Mouse (Mus musculus) ES-Bruce4 (cell line): ENCODE measurements at regions not wholly inside any gene's neighbourhood (a gene's known extent, or its start where the extent isn't known, plus 50 kb on each side); places are given as distances from the start of the nearest gene placed in this dataset.

Experiments
- H3K27ac ChIP-seq: 2 replicates; pipeline ENCODE4 v1.5.1; 2012; ENCODE audit warnings: low read length, inconsistent platforms; ENCODE audit not compliant: insufficient read depth
- H3K27me3 ChIP-seq: 2 replicates; pipeline ENCODE4 v1.6.1; 2012; ENCODE audit warnings: mild to moderate bottlenecking, low read length, inconsistent platforms; ENCODE audit not compliant: control insufficient read depth, poor library complexity, insufficient read depth, severe bottlenecking
- H3K36me3 ChIP-seq: 2 replicates; pipeline ENCODE4 v1.6.1; 2012; ENCODE audit warnings: inconsistent platforms, mild to moderate bottlenecking, low read length, moderate library complexity; ENCODE audit not compliant: control insufficient read depth, poor library complexity, insufficient read depth, severe bottlenecking
- H3K4me1 ChIP-seq: one replicate; pipeline ENCODE4 v1.8.1; 2011; ENCODE audit warnings: low read length; ENCODE audit not compliant: control insufficient read depth, insufficient read depth
- H3K4me3 ChIP-seq: 2 replicates; pipeline ENCODE4 v1.5.1; 2011; ENCODE audit warnings: low read depth, mild to moderate bottlenecking, low read length
- H3K9ac ChIP-seq: 2 replicates; pipeline ENCODE4 v1.6.1; 2012; ENCODE audit warnings: low read depth, mild to moderate bottlenecking, inconsistent platforms; ENCODE audit not compliant: poor library complexity, severe bottlenecking
- H3K9me3 ChIP-seq: replicated peaks from 2 replicates; pipeline ENCODE4 v1.6.1; 2012; ENCODE audit warnings: mild to moderate bottlenecking, low read length, inconsistent platforms; ENCODE audit not compliant: control insufficient read depth, poor library complexity, insufficient read depth, severe bottlenecking
- CTCF ChIP-seq: IDR thresholded peaks from one replicate; pipeline ENCODE4 v1.8.1; 2011; ENCODE audit warnings: low read depth, low read length
- EP300 ChIP-seq: IDR thresholded peaks from 2 replicates; pipeline ENCODE4 v1.6.1; 2011; ENCODE audit warnings: low read depth, low read length; ENCODE audit not compliant: insufficient read depth
- POLR2A ChIP-seq: IDR thresholded peaks from one replicate; pipeline ENCODE4 v1.8.1; 2011; ENCODE audit warnings: low read length; ENCODE audit not compliant: insufficient read depth

DNA sequence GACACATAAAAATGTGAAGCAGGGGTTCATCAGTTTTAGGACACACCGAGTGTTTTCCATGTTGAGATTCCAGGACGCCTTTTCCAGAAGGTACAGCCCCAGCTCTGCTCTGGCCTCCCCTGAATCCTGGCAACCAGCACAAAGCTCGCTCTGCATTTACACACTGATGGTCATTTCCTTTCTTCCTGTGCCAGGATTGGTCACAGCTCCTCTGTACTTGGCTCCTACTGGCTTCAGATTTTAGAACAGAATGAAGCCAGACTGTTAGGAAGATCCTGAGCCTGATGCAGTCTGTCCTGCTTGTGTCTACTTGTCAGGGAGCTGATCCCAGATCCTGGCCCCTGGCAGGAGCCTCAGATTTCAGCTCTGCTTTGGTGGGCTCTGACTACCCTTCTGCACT, 116.2 kb downstream of the Emx2 start:
- Histone ChIP-seq H3K4me1 (no peaks in the 10 kb centered on the region), H3K9me3 (no peaks in the 10 kb centered on the region), H3K27ac (no peak overlapping the region), H3K4me3 (no peak overlapping the region), H3K27me3 (no peaks in the 10 kb centered on the region), H3K9ac (no peak overlapping the region), H3K36me3 (no peaks in the 10 kb centered on the region)
- TF ChIP-seq EP300 (no peak), POLR2A (no peak), CTCF (no peak)

DNA sequence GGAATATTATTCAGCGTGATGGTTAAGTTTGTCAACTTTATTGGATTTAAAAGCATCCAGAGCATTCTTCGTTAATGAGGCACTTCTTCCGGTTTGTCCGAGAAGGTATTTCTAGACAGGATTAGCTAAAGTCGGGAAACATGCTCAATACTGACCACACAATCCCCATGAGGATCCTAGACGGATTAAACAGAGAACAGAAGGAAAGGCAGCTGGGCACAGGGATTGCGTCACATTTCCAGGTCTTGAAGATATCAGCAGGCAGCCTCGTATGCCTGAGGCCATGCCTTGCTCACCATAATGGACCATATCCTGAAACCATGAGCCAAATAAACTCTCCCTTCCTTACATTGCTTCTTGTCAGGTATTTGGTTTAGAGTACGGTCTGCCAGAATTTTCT, 119.7 kb downstream of the Emx2 start:
- H3K36me3 ChIP-seq: no peaks in the 10 kb centered on the region
- no peak for TF ChIP-seq CTCF
- TF ChIP-seq EP300: no peak
- TF ChIP-seq POLR2A: no peak
- no peak overlapping the region for H3K27ac ChIP-seq
- no peak overlapping the region for H3K9ac ChIP-seq
- no peaks in the 10 kb centered on the region for H3K27me3 ChIP-seq
- no peak overlapping the region for H3K4me3 ChIP-seq
- H3K4me1 ChIP-seq: no peaks in the 10 kb centered on the region
- H3K9me3 ChIP-seq: no peaks in the 10 kb centered on the region

DNA sequence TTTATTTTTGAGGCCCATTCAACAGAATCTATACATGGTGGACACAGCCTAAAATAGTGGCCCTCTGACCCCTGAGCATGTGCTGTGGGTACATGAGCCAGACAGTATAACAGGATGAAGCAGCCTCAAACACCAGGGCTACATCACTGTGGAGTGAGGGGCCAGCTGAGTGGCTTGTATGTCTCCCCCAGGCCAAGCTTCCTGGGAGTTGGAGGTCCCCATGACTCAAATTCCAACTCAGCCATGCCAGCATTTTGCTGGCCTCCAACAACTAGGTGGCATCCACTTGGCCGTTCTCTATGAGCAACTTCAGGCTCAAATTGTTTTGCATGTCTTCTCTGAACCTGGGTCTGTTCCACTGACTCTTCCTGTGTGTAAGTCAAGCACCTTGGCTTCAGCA, 121.5 kb downstream of the Emx2 start:
- no peak overlapping the region for H3K4me3 ChIP-seq
- H3K4me1 ChIP-seq: no peaks in the 10 kb centered on the region
- no peaks in the 10 kb centered on the region for H3K27me3 ChIP-seq
- no peaks in the 10 kb centered on the region for H3K36me3 ChIP-seq
- no peak for TF ChIP-seq POLR2A
- no peak for TF ChIP-seq EP300
- TF ChIP-seq CTCF: no peak
- H3K27ac ChIP-seq: no peak overlapping the region
- H3K9me3 ChIP-seq: no peaks in the 10 kb centered on the region
- H3K9ac ChIP-seq: no peak overlapping the region

DNA sequence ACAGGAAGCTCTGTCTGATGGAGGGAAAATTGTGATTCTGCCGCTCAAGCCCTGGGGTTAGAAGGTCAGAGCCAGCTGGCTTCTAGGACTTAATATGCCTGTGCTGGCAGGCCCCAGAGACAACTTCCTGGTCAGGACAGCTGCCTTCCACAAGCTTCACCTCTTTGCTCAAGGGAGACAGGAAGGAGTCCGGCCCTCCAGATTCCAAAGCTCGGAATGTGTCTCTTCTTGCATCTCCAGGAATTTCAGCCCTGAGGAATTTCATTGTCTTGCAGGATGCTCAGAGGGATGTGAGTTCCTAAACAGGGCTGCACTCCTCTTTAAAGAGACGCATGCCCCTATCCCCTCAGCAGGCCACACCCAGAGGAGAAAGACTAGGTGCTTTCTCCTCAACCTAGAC, 127.7 kb downstream of the Emx2 start:
- H3K9me3 ChIP-seq: no peaks in the 10 kb centered on the region
- TF ChIP-seq EP300 (peak; percentile 86), POLR2A (no peak), CTCF (no peak)
- H3K36me3 ChIP-seq: no peaks in the 10 kb centered on the region
- H3K27ac ChIP-seq: peak overlapping the region; percentile 42; the same call in 1 of the 2 replicates
- peaks cover 8% of the 10 kb centered on the region for H3K4me1 ChIP-seq
- H3K4me3 ChIP-seq: no peak overlapping the region
- H3K27me3 ChIP-seq: no peaks in the 10 kb centered on the region
- no peak overlapping the region for H3K9ac ChIP-seq

DNA sequence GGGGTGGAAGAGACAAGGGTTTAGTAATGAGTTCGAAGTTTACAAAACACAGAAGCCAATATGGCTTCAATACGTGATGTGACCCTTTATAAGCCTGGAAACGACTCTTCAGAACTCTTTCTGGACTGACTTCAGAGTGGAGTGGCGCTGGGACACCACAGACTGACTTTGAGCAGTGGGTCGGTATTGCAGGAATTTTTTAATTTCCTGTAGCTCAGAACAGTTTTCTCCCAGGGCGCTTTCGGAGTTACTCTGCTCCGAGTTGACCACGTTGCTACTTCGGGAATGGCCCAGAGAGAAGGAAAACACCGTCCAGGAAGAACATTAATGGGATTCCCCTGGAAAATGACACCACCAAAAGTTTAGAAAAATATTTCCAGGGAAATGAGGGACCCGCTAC, 129.1 kb downstream of the Emx2 start:
- TF ChIP-seq CTCF: no peak
- no peak for TF ChIP-seq POLR2A

DNA sequence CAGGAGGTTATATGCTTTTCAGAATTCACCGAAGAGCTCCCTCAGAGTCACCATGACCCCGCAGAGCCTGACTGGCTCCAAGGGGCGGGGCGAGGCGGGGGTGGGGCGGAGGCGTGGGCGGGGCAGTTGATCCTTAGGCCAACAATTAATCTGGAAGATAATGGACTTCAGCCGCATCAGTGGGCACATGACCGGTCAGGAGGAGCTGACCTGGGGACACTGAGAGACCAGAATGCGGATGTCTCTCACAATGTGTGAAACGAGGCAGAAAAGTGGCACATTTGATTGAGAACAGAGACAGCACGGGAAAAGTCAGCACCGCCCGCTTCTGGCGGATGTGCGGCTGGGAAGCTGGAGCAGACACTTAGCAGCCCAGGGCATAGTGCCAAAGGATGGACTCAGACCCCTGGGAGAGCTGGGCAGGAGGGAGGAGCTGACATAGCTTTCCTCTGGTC, 129.9 kb downstream of the Emx2 start:
- Histone ChIP-seq H3K27ac (no peak overlapping the region), H3K4me1 (peaks cover 8% of the 10 kb centered on the region), H3K36me3 (no peaks in the 10 kb centered on the region), H3K27me3 (no peaks in the 10 kb centered on the region), H3K9me3 (no peaks in the 10 kb centered on the region), H3K9ac (no peak overlapping the region), H3K4me3 (peak overlapping the region; percentile 41)
- TF ChIP-seq EP300 (peak; percentile 81), CTCF (no peak)

More for the DNA sequence above, 129.1 kb downstream of the Emx2 start:
- Histone ChIP-seq H3K9me3 (no peaks in the 10 kb centered on the region), H3K27me3 (no peaks in the 10 kb centered on the region), H3K27ac (no peak overlapping the region), H3K4me1 (peaks cover 8% of the 10 kb centered on the region), H3K36me3 (no peaks in the 10 kb centered on the region), H3K4me3 (no peak overlapping the region), H3K9ac (no peak overlapping the region)
